Mouse (Mus musculus): ENCODE results near the gene Nmd3. TPM values are rescaled to one million over a fixed set of nuclear protein-coding genes. Genes with fewer than 3 reads are reported as not detected.

Nmd3 gene
- polyA plus RNA-seq, 1 experiment = 2.6 TPM

DNA sequence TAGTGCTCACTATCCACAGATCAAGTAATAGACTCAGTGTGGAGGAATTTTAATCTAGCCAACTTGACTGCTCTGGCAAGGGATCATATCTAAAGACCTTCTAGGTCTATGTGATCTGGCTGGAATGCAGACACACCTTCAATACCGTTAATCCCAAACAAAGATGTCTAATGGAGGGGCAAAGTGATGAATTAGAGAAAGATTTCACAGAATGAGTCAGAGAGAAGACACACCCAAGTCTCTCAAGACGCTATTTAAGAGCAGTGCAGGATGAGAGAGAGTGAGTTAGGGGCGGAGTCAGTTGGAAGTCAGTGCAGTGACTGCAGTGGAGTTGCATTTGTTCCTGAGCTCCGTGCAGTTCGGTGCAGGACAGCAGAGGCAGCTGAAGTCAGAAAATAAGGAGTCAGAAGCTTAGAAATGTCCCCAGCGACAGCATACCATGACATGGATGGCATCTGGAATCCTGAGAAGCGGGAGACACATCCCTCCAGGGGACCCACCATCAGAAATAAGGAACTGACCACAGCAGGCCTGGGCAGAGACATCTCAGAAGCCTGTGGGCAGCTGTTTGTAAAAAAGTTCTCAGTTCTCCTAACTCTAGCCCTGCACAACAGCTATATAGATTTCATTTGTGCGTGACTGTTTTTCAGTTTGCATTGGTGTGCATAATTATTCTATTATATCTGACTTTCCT is 9.7 kb upstream of the Nmd3 start:
- Histone ChIP-seq H3K36me3 (ENCODE audit: control insufficient read depth) (no peaks in the 10 kb centered on the region), H3K9me3 (ENCODE audit: control insufficient read depth, low read length) (no peaks in the 10 kb centered on the region), H3K4me3 (replicated peaks) (no peak overlapping the region), H3K27me3 (ENCODE audit: control insufficient read depth) (no peaks in the 10 kb centered on the region), H3K4me1 (ENCODE audit: control insufficient read depth) (no peaks in the 10 kb centered on the region)
- TF ChIP-seq TAL1 (IDR thresholded peaks at IDR 0.05; ENCODE audit: low read length) = no peak

- H3K9me3 ChIP-seq (ENCODE audit: control insufficient read depth, low read length) = no peaks in the 10 kb centered on the region
- no peak for TF ChIP-seq GATA1 (IDR thresholded peaks at IDR 0.05; ENCODE audit: low read length)
- no peak for TF ChIP-seq TAL1 (IDR thresholded peaks at IDR 0.05; ENCODE audit: low read length)
- no peaks in the 10 kb centered on the region for H3K36me3 ChIP-seq (ENCODE audit: control insufficient read depth)
- peaks cover 7% of the 10 kb centered on the region for H3K4me1 ChIP-seq (ENCODE audit: control insufficient read depth)
- no peak overlapping the region for H3K4me3 ChIP-seq (replicated peaks)
- H3K27me3 ChIP-seq (ENCODE audit: control insufficient read depth) = no peaks in the 10 kb centered on the region
Measured at GRCm38 (mm10) chr3:69717476-69717875, 4.3 kb upstream of the Nmd3 start.

DNA sequence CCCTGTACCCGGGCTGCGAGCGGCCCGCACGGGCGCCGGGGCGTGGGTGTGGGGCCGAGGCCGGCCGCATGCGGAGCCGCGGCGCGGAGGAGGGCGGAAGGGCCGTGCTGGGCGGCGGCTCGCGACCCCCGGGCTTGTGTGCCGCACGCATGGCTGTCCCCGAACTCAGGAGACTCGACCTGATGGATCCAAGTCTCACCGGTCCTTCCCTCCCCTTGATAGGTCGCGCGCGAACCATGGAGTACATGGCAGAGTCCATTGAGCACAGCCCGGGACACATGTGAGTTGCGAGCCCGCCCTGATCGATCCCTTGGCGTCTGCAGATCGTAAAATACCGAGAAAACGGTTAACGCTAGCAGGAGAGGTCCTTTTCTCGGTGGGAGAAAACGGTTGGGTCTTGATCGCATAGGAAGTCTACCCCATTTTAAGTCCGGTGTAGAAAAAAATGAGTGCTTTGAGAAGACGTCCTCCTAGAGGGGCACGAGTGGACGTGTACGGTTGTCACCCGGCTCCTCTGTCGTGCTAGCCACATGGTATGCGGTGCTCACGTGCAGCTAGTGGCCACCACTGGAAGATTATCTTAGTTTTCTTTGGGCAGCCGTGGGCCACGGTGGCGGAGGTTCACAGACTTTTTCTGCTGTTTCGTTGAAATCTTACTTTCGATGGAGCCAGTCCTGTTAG is 542 bp downstream of the Nmd3 start:
- Histone ChIP-seq H3K9me3 (ENCODE audit: control insufficient read depth, low read length) (no peaks in the 10 kb centered on the region), H3K36me3 (ENCODE audit: control insufficient read depth) (peaks cover 20% of the 10 kb centered on the region), H3K27me3 (ENCODE audit: control insufficient read depth) (no peaks in the 10 kb centered on the region), H3K4me3 (replicated peaks) (peak overlapping the region; percentile 96), H3K4me1 (ENCODE audit: control insufficient read depth) (peaks cover 24% of the 10 kb centered on the region)
- TF ChIP-seq GATA1 (IDR thresholded peaks at IDR 0.05; ENCODE audit: low read length) (no peak), TAL1 (IDR thresholded peaks at IDR 0.05; ENCODE audit: low read length) (no peak)

DNA sequence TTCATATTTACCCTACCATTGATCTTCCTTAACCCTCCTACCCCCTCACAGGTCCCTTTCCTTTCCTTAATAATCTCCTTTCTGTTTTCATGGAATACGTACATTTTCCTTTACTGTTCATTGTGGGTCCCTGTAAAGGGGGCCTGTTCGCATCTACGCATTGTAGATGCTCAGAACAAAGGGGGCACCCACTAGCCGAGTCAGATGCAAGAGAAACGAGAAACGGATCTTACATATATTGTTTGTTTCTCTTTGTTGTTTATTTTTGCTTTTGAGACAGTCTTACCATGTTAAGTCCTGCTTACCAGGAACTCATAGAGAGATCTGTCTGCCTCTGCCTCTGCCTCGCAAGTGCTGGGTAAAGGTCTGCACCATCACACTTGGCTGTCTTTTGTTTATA is 1.4 kb downstream of the Nmd3 start:
- Histone ChIP-seq H3K4me3 (replicated peaks) (peak overlapping the region; percentile 96), H3K4me1 (ENCODE audit: control insufficient read depth) (peaks cover 24% of the 10 kb centered on the region), H3K9me3 (ENCODE audit: control insufficient read depth, low read length) (no peaks in the 10 kb centered on the region), H3K27me3 (ENCODE audit: control insufficient read depth) (no peaks in the 10 kb centered on the region), H3K36me3 (ENCODE audit: control insufficient read depth) (peaks cover 25% of the 10 kb centered on the region)
- no peak for TF ChIP-seq TAL1 (IDR thresholded peaks at IDR 0.05; ENCODE audit: low read length)
- no peak for TF ChIP-seq GATA1 (IDR thresholded peaks at IDR 0.05; ENCODE audit: low read length)

DNA sequence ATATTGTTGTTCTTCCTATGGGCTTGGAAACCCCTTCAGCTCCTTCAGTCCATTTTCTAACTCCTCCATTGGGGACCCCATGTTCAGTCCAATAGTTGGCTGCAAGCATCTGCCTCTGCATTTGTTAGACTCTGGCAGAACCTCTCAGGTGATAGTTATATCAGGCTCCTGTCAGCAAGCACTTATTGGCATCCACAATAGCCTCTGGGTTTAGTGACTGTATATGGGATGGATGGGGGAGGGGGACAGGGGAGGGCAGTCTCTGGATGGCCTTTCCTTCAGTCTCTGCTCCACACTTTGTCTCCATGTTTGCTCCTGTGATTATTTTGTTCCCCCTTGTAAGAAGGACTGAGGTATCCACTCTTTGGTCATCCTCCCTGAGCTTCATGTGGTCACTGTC is 9.1 kb downstream of the Nmd3 start:
- H3K9me3 ChIP-seq (ENCODE audit: control insufficient read depth, low read length) = no peaks in the 10 kb centered on the region
- TF ChIP-seq GATA1 (IDR thresholded peaks at IDR 0.05; ENCODE audit: low read length) (no peak), TAL1 (IDR thresholded peaks at IDR 0.05; ENCODE audit: low read length) (no peak)
- H3K4me3 ChIP-seq (replicated peaks) = no peak overlapping the region
- H3K36me3 ChIP-seq (ENCODE audit: control insufficient read depth) = peaks cover 70% of the 10 kb centered on the region
- H3K4me1 ChIP-seq (ENCODE audit: control insufficient read depth) = no peaks in the 10 kb centered on the region
- H3K27me3 ChIP-seq (ENCODE audit: control insufficient read depth) = no peaks in the 10 kb centered on the region

GRCm38 (mm10) chr3:69733939-69734338 is 12.2 kb downstream of the Nmd3 start:
- no peak overlapping the region for H3K4me3 ChIP-seq (replicated peaks)
- peaks cover 69% of the 10 kb centered on the region for H3K36me3 ChIP-seq (ENCODE audit: control insufficient read depth)

DNA sequence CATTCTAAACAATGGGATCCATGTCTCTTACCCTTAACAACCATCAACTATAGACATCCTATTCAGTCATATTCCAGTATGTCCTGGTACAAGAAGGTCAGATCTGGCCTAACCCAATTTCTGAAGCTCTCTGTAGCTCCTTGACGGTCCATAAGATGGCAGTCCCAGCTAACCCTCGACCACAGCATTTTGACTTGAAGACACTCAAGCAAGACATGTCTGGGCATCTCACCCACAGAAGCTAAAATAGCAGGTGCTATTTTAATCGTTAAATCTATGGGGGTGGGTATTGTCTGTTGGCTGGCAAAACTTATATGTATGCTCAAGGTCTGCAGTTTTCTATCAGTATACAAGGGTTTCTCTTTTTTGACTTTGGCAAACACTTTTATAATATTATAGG is 33.4 kb downstream of the Nmd3 start:
- H3K27me3 ChIP-seq (ENCODE audit: control insufficient read depth) = no peaks in the 10 kb centered on the region
- no peaks in the 10 kb centered on the region for H3K9me3 ChIP-seq (ENCODE audit: control insufficient read depth, low read length)
- TF ChIP-seq GATA1 (IDR thresholded peaks at IDR 0.05; ENCODE audit: low read length) (no peak), TAL1 (IDR thresholded peaks at IDR 0.05; ENCODE audit: low read length) (no peak)
- H3K4me3 ChIP-seq (replicated peaks) = no peak overlapping the region
- H3K36me3 ChIP-seq (ENCODE audit: control insufficient read depth) = peaks cover 68% of the 10 kb centered on the region
- no peaks in the 10 kb centered on the region for H3K4me1 ChIP-seq (ENCODE audit: control insufficient read depth)

More at GRCm38 (mm10) chr3:69733939-69734338, 12.2 kb downstream of the Nmd3 start:
- TF ChIP-seq GATA1 (IDR thresholded peaks at IDR 0.05; ENCODE audit: low read length) (no peak), TAL1 (IDR thresholded peaks at IDR 0.05; ENCODE audit: low read length) (no peak)
- Histone ChIP-seq H3K4me1 (ENCODE audit: control insufficient read depth) (no peaks in the 10 kb centered on the region), H3K27me3 (ENCODE audit: control insufficient read depth) (no peaks in the 10 kb centered on the region), H3K9me3 (ENCODE audit: control insufficient read depth, low read length) (no peaks in the 10 kb centered on the region)

- Histone ChIP-seq H3K4me1 (ENCODE audit: control insufficient read depth) (no peaks in the 10 kb centered on the region), H3K9me3 (ENCODE audit: control insufficient read depth, low read length) (no peaks in the 10 kb centered on the region), H3K27me3 (ENCODE audit: control insufficient read depth) (no peaks in the 10 kb centered on the region), H3K36me3 (ENCODE audit: control insufficient read depth) (peaks cover 60% of the 10 kb centered on the region), H3K4me3 (replicated peaks) (no peak overlapping the region)
- TF ChIP-seq TAL1 (IDR thresholded peaks at IDR 0.05; ENCODE audit: low read length) = no peak
- TF ChIP-seq GATA1 (IDR thresholded peaks at IDR 0.05; ENCODE audit: low read length) = no peak
Measured at GRCm38 (mm10) chr3:69755968-69756367, 34.2 kb downstream of the Nmd3 start.

GRCm38 (mm10) chr3:69756499-69756898 is 34.7 kb downstream of the Nmd3 start:
- Histone ChIP-seq H3K9me3 (ENCODE audit: control insufficient read depth, low read length) (no peaks in the 10 kb centered on the region), H3K36me3 (ENCODE audit: control insufficient read depth) (peaks cover 55% of the 10 kb centered on the region), H3K4me1 (ENCODE audit: control insufficient read depth) (no peaks in the 10 kb centered on the region), H3K27me3 (ENCODE audit: control insufficient read depth) (no peaks in the 10 kb centered on the region), H3K4me3 (replicated peaks) (no peak overlapping the region)
- no peak for TF ChIP-seq TAL1 (IDR thresholded peaks at IDR 0.05; ENCODE audit: low read length)
- TF ChIP-seq GATA1 (IDR thresholded peaks at IDR 0.05; ENCODE audit: low read length) = no peak
